Mouse (Mus musculus) lung, embryonic 15.5 days (tissue): ENCODE measurements around the gene Spag9. TPM values are rescaled to one million over a fixed set of nuclear protein-coding genes. Genes with fewer than 3 reads are reported as not detected.

Experiments used
- ATAC-seq: fragments of 200-750 bp; cut with Nextera tagmentation; 2 replicates; pipeline ENCODE4 v1.8.0; 2017; ENCODE audit warnings: moderate number of reproducible peaks, borderline replicate concordance; ENCODE audit not compliant: low FRiP score, low TSS enrichment; ENCODE audit errors: extremely low read depth
- H3K27ac ChIP-seq: fragments of 300-500 bp; sonication (generic); 2 replicates; pipeline ENCODE4 v1.5.1; 2015; ENCODE audit warnings: moderate library complexity, mild to moderate bottlenecking, inconsistent platforms
- H3K27me3 ChIP-seq: fragments of 300-500 bp; sonication (generic); 2 replicates; pipeline ENCODE4 v1.6.1; 2015; ENCODE audit warnings: inconsistent platforms
- H3K36me3 ChIP-seq: fragments of 300-500 bp; sonication (generic); 2 replicates; pipeline ENCODE4 v1.6.1; 2015; ENCODE audit warnings: inconsistent platforms
- H3K4me1 ChIP-seq: fragments of 300-500 bp; sonication (generic); 2 replicates; pipeline ENCODE4 v1.6.1; 2015; ENCODE audit warnings: inconsistent platforms
- H3K4me2 ChIP-seq: fragments of 300-500 bp; sonication (generic); 2 replicates; pipeline ENCODE4 v1.6.1; 2015; ENCODE audit warnings: inconsistent platforms, mild to moderate bottlenecking, moderate library complexity
- H3K4me3 ChIP-seq: fragments of 300-500 bp; sonication (generic); 2 replicates; pipeline ENCODE4 v1.5.1; 2015; ENCODE audit warnings: mild to moderate bottlenecking, inconsistent platforms
- H3K9ac ChIP-seq: fragments of 300-500 bp; sonication (generic); 2 replicates; pipeline ENCODE4 v1.6.1; 2015; ENCODE audit warnings: inconsistent platforms
- H3K9me3 ChIP-seq: fragments of 300-500 bp; sonication (generic); 2 replicates; pipeline ENCODE4 v1.6.1; 2016; ENCODE audit warnings: inconsistent platforms
- WGBS: fragments of 180-500 bp; shearing (Covaris S2); methylation state at CpG from one replicate; pipeline ENCODE4 v1.1.7; 2015; 5-methylcytosine and 5-hydroxymethylcytosine counted together
- polyA plus RNA-seq: library from polyadenylated mRNA; unstranded; fragments of >200 nt; fragmentation: Nextera tagmentation; extraction: Ambion mirVana; gene quantifications from 2 replicates; pipeline ENCODE4 v1.2.1, GENCODE M21; 2015

Spag9 gene
- polyA plus RNA-seq, 1 experiment from 2014 or later: 39.4 TPM

- Histone ChIP-seq H3K9ac (no peak overlapping the region), H3K36me3 (no peaks in the 10 kb centered on the region), H3K27ac (peak overlapping the region; percentile 74), H3K4me1 (peaks cover 10% of the 10 kb centered on the region; the same call in 1 of the 2 replicates), H3K27me3 (no peaks in the 10 kb centered on the region), H3K4me2 (peak overlapping the region; percentile 10; the same call in 1 of the 2 replicates), H3K4me3 (no peak overlapping the region), H3K9me3 (no peaks in the 10 kb centered on the region)
- 48% methylated on average over 8 of the region's 8 CpGs for WGBS
- ATAC-seq: no peak
These were observed 8.1 kb upstream of the Spag9 start for GRCm38 (mm10) chr11:93987625-93988327.

- H3K36me3 ChIP-seq: no peaks in the 10 kb centered on the region
- H3K4me2 ChIP-seq: peak overlapping the region; percentile 10; the same call in 1 of the 2 replicates
- no peak for ATAC-seq
These were observed 7.4 kb upstream of the Spag9 start for GRCm38 (mm10) chr11:93988328-93989062.

GRCm38 (mm10) chr11:93994531-93994930 is 1.4 kb upstream of the Spag9 start:
- H3K9ac ChIP-seq: 0 out of 2 replicates have a peak overlapping the region, but pooled peaks have one; percentile 66
- H3K4me1 ChIP-seq: peaks cover 20% of the 10 kb centered on the region
- peak overlapping the region; percentile 78 for H3K4me2 ChIP-seq
- H3K27me3 ChIP-seq: no peaks in the 10 kb centered on the region
- peak overlapping the region; percentile 98 for H3K4me3 ChIP-seq
- 43% methylated on average over 5 of the region's 5 CpGs for WGBS
- H3K27ac ChIP-seq: peak overlapping the region; percentile 98
- ATAC-seq: no peak
- H3K9me3 ChIP-seq: no peaks in the 10 kb centered on the region
- no peaks in the 10 kb centered on the region for H3K36me3 ChIP-seq

More at GRCm38 (mm10) chr11:93988328-93989062, 7.4 kb upstream of the Spag9 start:
- H3K4me3 ChIP-seq: no peak overlapping the region
- no peak overlapping the region for H3K9ac ChIP-seq
- WGBS: 31% methylated on average over 12 of the region's 12 CpGs
- peak overlapping the region; percentile 74 for H3K27ac ChIP-seq
- H3K9me3 ChIP-seq: no peaks in the 10 kb centered on the region
- H3K27me3 ChIP-seq: no peaks in the 10 kb centered on the region
- H3K4me1 ChIP-seq: peaks cover 10% of the 10 kb centered on the region; the same call in 1 of the 2 replicates

- peak; percentile 60 for ATAC-seq
- Histone ChIP-seq H3K9ac (peak overlapping the region; percentile 66), H3K4me2 (peak overlapping the region; percentile 78), H3K4me3 (peak overlapping the region; percentile 98), H3K27ac (peak overlapping the region; percentile 98), H3K9me3 (no peaks in the 10 kb centered on the region), H3K4me1 (peaks cover 22% of the 10 kb centered on the region), H3K27me3 (no peaks in the 10 kb centered on the region), H3K36me3 (no peaks in the 10 kb centered on the region)
- 2% methylated on average over 15 of the region's 15 CpGs for WGBS
These were observed 676 bp upstream of the Spag9 start for GRCm38 (mm10) chr11:93995111-93995719.

GRCm38 (mm10) chr11:93996306-93997140 is 632 bp downstream of the Spag9 start:
- Histone ChIP-seq H3K36me3 (no peaks in the 10 kb centered on the region), H3K27me3 (no peaks in the 10 kb centered on the region), H3K27ac (peak overlapping the region; percentile 98), H3K4me3 (peak overlapping the region; percentile 98), H3K4me2 (peak overlapping the region; percentile 83), H3K9ac (peak overlapping the region; percentile 91), H3K4me1 (peaks cover 22% of the 10 kb centered on the region), H3K9me3 (no peaks in the 10 kb centered on the region)
- ATAC-seq: peak; percentile 28
- under 1% methylated on average over 58 of the region's 58 CpGs for WGBS

- peaks cover 22% of the 10 kb centered on the region for H3K4me1 ChIP-seq
- peak overlapping the region; percentile 98; the same call in 1 of the 2 replicates for H3K27ac ChIP-seq
- H3K36me3 ChIP-seq: no peaks in the 10 kb centered on the region
- peak overlapping the region; percentile 98 for H3K4me3 ChIP-seq
- H3K9ac ChIP-seq: peak overlapping the region; percentile 91; the same call in 1 of the 2 replicates
- no peak for ATAC-seq
- H3K27me3 ChIP-seq: no peaks in the 10 kb centered on the region
- no peaks in the 10 kb centered on the region for H3K9me3 ChIP-seq
- H3K4me2 ChIP-seq: peak overlapping the region; percentile 83
- WGBS: 21% methylated on average over 13 of the region's 13 CpGs
These were observed 1.4 kb downstream of the Spag9 start for GRCm38 (mm10) chr11:93997141-93997775.

GRCm38 (mm10) chr11:93999276-93999675 is 3.4 kb downstream of the Spag9 start:
- Histone ChIP-seq H3K36me3 (no peaks in the 10 kb centered on the region), H3K27me3 (no peaks in the 10 kb centered on the region), H3K4me1 (peaks cover 21% of the 10 kb centered on the region), H3K9ac (no peak overlapping the region), H3K27ac (no peak overlapping the region), H3K4me2 (no peak overlapping the region), H3K4me3 (no peak overlapping the region), H3K9me3 (no peaks in the 10 kb centered on the region)
- ATAC-seq: no peak

GRCm38 (mm10) chr11:94003346-94003745 is 7.5 kb downstream of the Spag9 start:
- no peak overlapping the region for H3K9ac ChIP-seq
- 0 out of 2 replicates have a peak, but pooled peaks cover 3% of the 10 kb centered on the region for H3K4me1 ChIP-seq
- no peaks in the 10 kb centered on the region for H3K27me3 ChIP-seq
- H3K9me3 ChIP-seq: no peaks in the 10 kb centered on the region
- H3K4me2 ChIP-seq: no peak overlapping the region
- ATAC-seq: no peak
- no peak overlapping the region for H3K27ac ChIP-seq
- H3K36me3 ChIP-seq: no peaks in the 10 kb centered on the region
- no peak overlapping the region for H3K4me3 ChIP-seq
- WGBS: 85% methylated on average over 2 of the region's 2 CpGs

GRCm38 (mm10) chr11:94019091-94019490 is 23.2 kb downstream of the Spag9 start:
- H3K9ac ChIP-seq: no peak overlapping the region

GRCm38 (mm10) chr11:94020403-94020802 is 24.5 kb downstream of the Spag9 start:
- peaks cover 5% of the 10 kb centered on the region; the same call in 1 of the 2 replicates for H3K4me1 ChIP-seq
- no peak overlapping the region for H3K27ac ChIP-seq
- no peak for ATAC-seq
- no peak overlapping the region for H3K4me2 ChIP-seq
- 44% methylated on average over 6 of the region's 6 CpGs for WGBS
- H3K9ac ChIP-seq: no peak overlapping the region
- H3K27me3 ChIP-seq: no peaks in the 10 kb centered on the region
- H3K9me3 ChIP-seq: no peaks in the 10 kb centered on the region
- peaks cover 7% of the 10 kb centered on the region for H3K36me3 ChIP-seq
- no peak overlapping the region for H3K4me3 ChIP-seq

More at GRCm38 (mm10) chr11:94019091-94019490, 23.2 kb downstream of the Spag9 start:
- ATAC-seq: no peak
- no peaks in the 10 kb centered on the region for H3K27me3 ChIP-seq
- H3K4me2 ChIP-seq: no peak overlapping the region
- 82% methylated on average over 5 of the region's 5 CpGs for WGBS
- H3K27ac ChIP-seq: no peak overlapping the region
- no peak overlapping the region for H3K4me3 ChIP-seq
- peaks cover 7% of the 10 kb centered on the region for H3K36me3 ChIP-seq
- peaks cover 5% of the 10 kb centered on the region; the same call in 1 of the 2 replicates for H3K4me1 ChIP-seq
- no peaks in the 10 kb centered on the region for H3K9me3 ChIP-seq

GRCm38 (mm10) chr11:94026289-94026688 is 30.4 kb downstream of the Spag9 start:
- Histone ChIP-seq H3K27ac (no peak overlapping the region), H3K9me3 (no peaks in the 10 kb centered on the region), H3K36me3 (no peaks in the 10 kb centered on the region), H3K4me3 (no peak overlapping the region), H3K9ac (no peak overlapping the region), H3K27me3 (no peaks in the 10 kb centered on the region), H3K4me2 (no peak overlapping the region), H3K4me1 (no peaks in the 10 kb centered on the region)
- no peak for ATAC-seq
- 68% methylated on average over 4 of the region's 4 CpGs for WGBS
